Mouse (Mus musculus): ENCODE measurements around the gene Eme1. TPM values are rescaled to one million over a fixed set of nuclear protein-coding genes. Genes with fewer than 3 reads are reported as not detected.

Gene Eme1
- polyA plus RNA-seq (2012; rRNA removed) = 2.6 and 3.4 TPM in 2 replicates

GRCm38 (mm10) chr11:94653663-94654436 lies at the start of gene Eme1, which contains the start of gene Mrpl27:
Gene Eme1, minus strand, starts transcription at chr11:94653964.
Gene Mrpl27, plus strand, starts transcription at chr11:94653767.

GRCm38 (mm10) chr11:94676754-94677606 lies 23.2 kb upstream of the Eme1 start, which contains the start of gene Xylt2:
Gene Xylt2, minus strand, starts transcription at chr11:94677515.

GRCm38 (mm10) chr11:94629199-94629883 lies 24.4 kb downstream of the Eme1 start, which contains the start of gene Lrrc59:
Gene Lrrc59, plus strand, starts transcription at chr11:94629767.

GRCm38 (mm10) chr11:94601321-94602281 lies 52.2 kb downstream of the Eme1 start, which contains the start of gene Acsf2:
Gene Acsf2, minus strand, starts transcription at chr11:94601871.

Other genes starting within 250 kb of the Eme1 start
- 30.4 and 39.4 TPM in 2 replicates for gene Cacna1g, start 179.8 kb downstream of the Eme1 start, polyA plus RNA-seq (2012; rRNA removed)
- gene Spata20, start 167.8 kb downstream of the Eme1 start, polyA plus RNA-seq (2012; rRNA removed) = 0.06 and 1.0 TPM in 2 replicates
- 18.8 and 20.7 TPM in 2 replicates for gene Epn3, start 154.0 kb downstream of the Eme1 start, polyA plus RNA-seq (2012; rRNA removed)
- 6.4 and 7.8 TPM in 2 replicates for gene Mycbpap, start 132.2 kb downstream of the Eme1 start, polyA plus RNA-seq (2012; rRNA removed)
- 31.0 and 34.1 TPM in 2 replicates for gene Rsad1, start 104.7 kb downstream of the Eme1 start, polyA plus RNA-seq (2012; rRNA removed)
- gene Chad, start 88.9 kb downstream of the Eme1 start, polyA plus RNA-seq (2012; rRNA removed) = 2.3 and 3.2 TPM in 2 replicates
- 54.3 and 58.9 TPM in 2 replicates for gene Acsf2, start 52.1 kb downstream of the Eme1 start, polyA plus RNA-seq (2012; rRNA removed)
- 91.4 and 100 TPM in 2 replicates for gene Lrrc59, start 24.2 kb downstream of the Eme1 start, polyA plus RNA-seq (2012; rRNA removed)
- gene Mrpl27, start 197 bp downstream of the Eme1 start, polyA plus RNA-seq (2012; rRNA removed) = 30.0 and 39.0 TPM in 2 replicates
- 68.4 and 78.0 TPM in 2 replicates for gene Xylt2, start 23.6 kb upstream of the Eme1 start, polyA plus RNA-seq (2012; rRNA removed)
- not detected in 2 replicates for gene Gm11541, start 50.5 kb upstream of the Eme1 start, polyA plus RNA-seq (2012; rRNA removed)
- gene Cdc34b, start 87.8 kb upstream of the Eme1 start, polyA plus RNA-seq (2012; rRNA removed) = 2.6 and 2.7 TPM in 2 replicates
- not detected in 2 replicates for gene Tmem92, start 128.7 kb upstream of the Eme1 start, polyA plus RNA-seq (2012; rRNA removed)